Comparison of ENCODE assay signal across 8 mouse cellular contexts in the genomic region with DNA sequence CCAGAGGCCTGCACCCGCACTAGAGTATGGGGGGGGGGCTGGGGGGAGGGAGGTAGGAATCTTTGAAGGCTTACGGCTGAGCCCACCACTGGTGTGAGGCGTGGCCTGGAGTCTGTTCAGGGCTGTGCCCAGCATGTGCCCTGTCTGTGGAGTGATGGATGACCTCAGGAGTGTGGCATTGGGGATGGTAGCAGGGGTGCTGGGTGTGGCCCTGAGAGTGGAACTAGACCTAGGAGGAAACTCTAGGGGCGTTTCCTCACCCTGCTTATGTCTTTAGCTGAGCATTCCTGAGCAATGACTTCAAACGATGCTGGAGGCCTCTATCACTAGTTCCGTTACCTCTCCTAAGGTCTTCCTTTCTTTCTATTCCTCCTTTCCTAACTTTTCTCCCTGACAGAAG. TPM values are rescaled to one million over a fixed set of nuclear protein-coding genes. Genes with fewer than 3 reads are reported as not detected.
A peak's percentile ranks its signal among the peaks of the same experiment; 100 is the strongest.
DNase-seq lines count a peak whose midpoint lies in the region; ATAC-seq lines count a peak whose summit lies in the region.

No protein-coding gene starts in this region.

- ATAC-seq in neural tube, embryonic 11.5 days (ENCODE audit: insufficient read depth, low FRiP score, low TSS enrichment) = peak; percentile 42; the same call in 1 of the 2 replicates
- ATAC-seq in forebrain, embryonic 16.5 days = no peak
- no peak for ATAC-seq in intestine, embryonic 16.5 days

- no peaks in the 10 kb centered on the region for H3K36me3 ChIP-seq in neural tube, embryonic 11.5 days (ENCODE audit: control insufficient read depth, insufficient read depth, low read length)
- 0 out of 2 replicates have a peak, but pooled peaks cover 4% of the 10 kb centered on the region for H3K36me3 ChIP-seq in forebrain, embryonic 16.5 days (ENCODE audit: control insufficient read depth, insufficient read depth)
- 0 out of 2 replicates have a peak, but pooled peaks cover 4% of the 10 kb centered on the region for H3K36me3 ChIP-seq in intestine, embryonic 16.5 days (ENCODE audit: control insufficient read depth, insufficient read depth, low read length)

- no peaks in the 10 kb centered on the region for H3K27me3 ChIP-seq in neural tube, embryonic 11.5 days (ENCODE audit: control insufficient read depth, insufficient read depth, low read length)
- H3K27me3 ChIP-seq in forebrain, embryonic 16.5 days (replicated peaks; ENCODE audit: control insufficient read depth, insufficient read depth, low read length) = no peaks in the 10 kb centered on the region
- no peaks in the 10 kb centered on the region for H3K27me3 ChIP-seq in intestine, embryonic 16.5 days (replicated peaks; ENCODE audit: control insufficient read depth, insufficient read depth, low read length)

- DNase-seq in neural tube, embryonic 11.5 days (ENCODE audit: low spot score) = peak; percentile 27
- DNase-seq in neural tube, embryonic 10.5 days (ENCODE audit: extremely low spot score, low spot score) = no peak
- DNase-seq in lung, postnatal 4 days = peak; percentile 78 to 81
- DNase-seq in cerebellum, adult 8-10 months = no peak
- no peak for DNase-seq in ovary, adult 18-20 months (ENCODE audit: low spot score)
- no peak for DNase-seq in thymus, postnatal 25 days

- no peak overlapping the region for H3K27ac ChIP-seq in neural tube, embryonic 11.5 days (ENCODE audit: low read depth, low read length)
- H3K27ac ChIP-seq in forebrain, embryonic 16.5 days (ENCODE audit: low read length) = no peak overlapping the region
- peak overlapping the region; percentile 81 for H3K27ac ChIP-seq in intestine, embryonic 16.5 days (ENCODE audit: low read length)

- H3K9ac ChIP-seq in neural tube, embryonic 11.5 days (ENCODE audit: low read length) = peak overlapping the region; percentile 22; the same call in 1 of the 2 replicates
- no peak overlapping the region for H3K9ac ChIP-seq in forebrain, embryonic 16.5 days (replicated peaks; ENCODE audit: low read depth, low read length)
- H3K9ac ChIP-seq in intestine, embryonic 16.5 days (ENCODE audit: low read depth, low read length) = peak overlapping the region; percentile 67

- peak overlapping the region; percentile 40 for H3K4me3 ChIP-seq in neural tube, embryonic 11.5 days (ENCODE audit: low read depth, low read length)
- H3K4me3 ChIP-seq in forebrain, embryonic 16.5 days (replicated peaks; ENCODE audit: low read length) = peak overlapping the region; percentile 72
- peak overlapping the region; percentile 54 for H3K4me3 ChIP-seq in intestine, embryonic 16.5 days (ENCODE audit: low read length)

- 0 out of 2 replicates have a peak, but pooled peaks cover 7% of the 10 kb centered on the region for H3K4me1 ChIP-seq in neural tube, embryonic 11.5 days (ENCODE audit: control insufficient read depth, insufficient read depth, low read length)
- H3K4me1 ChIP-seq in forebrain, embryonic 16.5 days (replicated peaks; ENCODE audit: control insufficient read depth, insufficient read depth, low read length) = peaks cover 27% of the 10 kb centered on the region
- peaks cover 34% of the 10 kb centered on the region for H3K4me1 ChIP-seq in intestine, embryonic 16.5 days (ENCODE audit: control insufficient read depth, insufficient read depth, low read length)

- no peaks in the 10 kb centered on the region for H3K9me3 ChIP-seq in neural tube, embryonic 11.5 days (ENCODE audit: control insufficient read depth, low read length)
- no peaks in the 10 kb centered on the region for H3K9me3 ChIP-seq in forebrain, embryonic 16.5 days (ENCODE audit: control insufficient read depth, low read length)
- no peaks in the 10 kb centered on the region for H3K9me3 ChIP-seq in intestine, embryonic 16.5 days (ENCODE audit: control insufficient read depth, low read length)

- WGBS in neural tube, embryonic 11.5 days = 19% methylated on average over 6 of the region's 6 CpGs
- WGBS in forebrain, embryonic 16.5 days = 60% methylated on average over 6 of the region's 6 CpGs
- WGBS in intestine, embryonic 16.5 days = 15% methylated on average over 6 of the region's 6 CpGs

- peak overlapping the region; percentile 63 for H3K4me2 ChIP-seq in neural tube, embryonic 11.5 days (ENCODE audit: low read depth)
- peak overlapping the region; percentile 94 for H3K4me2 ChIP-seq in forebrain, embryonic 16.5 days (ENCODE audit: low read length)
- peak overlapping the region; percentile 69 for H3K4me2 ChIP-seq in intestine, embryonic 16.5 days (ENCODE audit: low read depth, low read length)

RNA-seq across cellular contexts. Expression of gene Prkcg, which starts 2.2 kb away (rescaled TPM):
- polyA plus RNA-seq in neural tube, embryonic 11.5 days (2014; fragmentation: Nextera tagmentation; extraction: Ambion mirVana) = 0.32 and 0.77 TPM in 2 replicates
- polyA plus RNA-seq in forebrain, embryonic 16.5 days (2015; fragmentation: Nextera tagmentation; extraction: Ambion mirVana) = 2.7 and 3.5 TPM in 2 replicates
- polyA plus RNA-seq in intestine, embryonic 16.5 days (2015; fragmentation: Nextera tagmentation; extraction: Ambion mirVana) = 0.16 and 0.28 TPM in 2 replicates

RNA-seq across cellular contexts. Expression of gene Myadm, which starts 2.3 kb away (rescaled TPM):
- polyA plus RNA-seq in neural tube, embryonic 11.5 days (2014; fragmentation: Nextera tagmentation; extraction: Ambion mirVana) = 46.7 and 48.3 TPM in 2 replicates
- 24.3 and 25.4 TPM in 2 replicates for polyA plus RNA-seq in forebrain, embryonic 16.5 days (2015; fragmentation: Nextera tagmentation; extraction: Ambion mirVana)
- polyA plus RNA-seq in intestine, embryonic 16.5 days (2015; fragmentation: Nextera tagmentation; extraction: Ambion mirVana) = 141 and 148 TPM in 2 replicates

RNA-seq across cellular contexts. Expression of gene Cacng7, which starts 41.6 kb away (rescaled TPM):
- 2.9 and 3.5 TPM in 2 replicates for polyA plus RNA-seq in neural tube, embryonic 11.5 days (2014; fragmentation: Nextera tagmentation; extraction: Ambion mirVana)
- polyA plus RNA-seq in forebrain, embryonic 16.5 days (2015; fragmentation: Nextera tagmentation; extraction: Ambion mirVana) = 2.8 and 4.3 TPM in 2 replicates
- 0.53 and 1.1 TPM in 2 replicates for polyA plus RNA-seq in intestine, embryonic 16.5 days (2015; fragmentation: Nextera tagmentation; extraction: Ambion mirVana)

RNA-seq across cellular contexts. Expression of gene Nlrp12, which starts 41.7 kb away (rescaled TPM):
- polyA plus RNA-seq in neural tube, embryonic 11.5 days (2014; fragmentation: Nextera tagmentation; extraction: Ambion mirVana) = not detected in 2 replicates
- polyA plus RNA-seq in forebrain, embryonic 16.5 days (2015; fragmentation: Nextera tagmentation; extraction: Ambion mirVana) = not detected in 2 replicates
- polyA plus RNA-seq in intestine, embryonic 16.5 days (2015; fragmentation: Nextera tagmentation; extraction: Ambion mirVana) = 0.01 TPM in 1 of 2 replicates, not detected in the other

Comparison
In these comparisons a context has a peak if more than half of its experiments do, and no peak if none do; other contexts are left out.
1. DNase-seq: peak in neural tube, embryonic 11.5 days (single experiment) and lung, postnatal 4 days (2 of 2); none in neural tube, embryonic 10.5 days (single experiment), cerebellum, adult 8-10 months (single experiment), ovary, adult 18-20 months (single experiment) and thymus, postnatal 25 days (single experiment).
2. Peak in every context shown above with its lines, with median percentiles within 50 percentile points of each other: H3K4me2 ChIP-seq and H3K4me3 ChIP-seq.